Mouse (Mus musculus): Measurements from ENCODE around the gene Ugt1a7c. TPM values are rescaled to one million over a fixed set of nuclear protein-coding genes. Genes with fewer than 3 reads are reported as not detected.
A peak's percentile ranks its signal among the peaks of the same experiment; 100 is the strongest.
"Not testable (repeated sequence)": the region's sequence is repeated elsewhere in the genome, so short reads cannot be mapped to it uniquely, and the experiment has no call there.

The Ugt1a7c gene
- polyA plus RNA-seq, 1 experiment, result 1.1 TPM

DNA sequence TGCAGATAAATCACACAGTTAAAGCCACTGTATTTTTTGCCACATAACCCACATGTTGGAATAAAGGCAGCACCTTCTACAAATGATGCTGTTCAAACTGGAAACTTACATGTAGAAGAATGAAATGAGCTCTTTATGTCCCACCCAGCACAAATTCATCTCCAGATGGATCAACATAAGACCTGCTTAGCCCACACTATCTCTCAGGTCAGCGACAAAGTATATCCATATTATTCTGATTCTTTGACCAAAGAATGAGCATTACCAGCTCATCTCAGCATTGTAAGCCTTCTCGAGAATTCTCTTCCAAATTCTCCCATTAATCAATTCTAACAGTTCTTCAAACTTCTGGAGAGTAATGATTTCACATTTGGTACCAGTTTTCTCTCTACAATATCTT lies 127.4 kb downstream of the Ugt1a7c start:
- Histone ChIP-seq H3K4me1 (replicated peaks; ENCODE audit: control insufficient read depth, insufficient read depth, low read length) (no peaks in the 10 kb centered on the region), H3K27ac (ENCODE audit: control insufficient read depth, insufficient read depth, low read length) (no peak overlapping the region), H3K4me3 (ENCODE audit: control insufficient read depth, insufficient read depth, low read length) (no peak overlapping the region), H3K27me3 (ENCODE audit: control insufficient read depth, insufficient read depth, low read length) (no peaks in the 10 kb centered on the region), H3K36me3 (ENCODE audit: control insufficient read depth, insufficient read depth, low read length) (no peaks in the 10 kb centered on the region)
- TF ChIP-seq CTCF (IDR thresholded peaks at IDR 0.05; ENCODE audit: borderline replicate concordance, control insufficient read depth, extremely low read depth, insufficient read depth, low read length, poor library complexity) (no peak), POLR2A (IDR thresholded peaks at IDR 0.05; ENCODE audit: control insufficient read depth, extremely low read depth, insufficient read depth, low read length, poor library complexity) (no peak)
- DNase-seq, result no peak
- WGBS, result 57% methylated on average over 2 of the region's 2 CpGs

DNA sequence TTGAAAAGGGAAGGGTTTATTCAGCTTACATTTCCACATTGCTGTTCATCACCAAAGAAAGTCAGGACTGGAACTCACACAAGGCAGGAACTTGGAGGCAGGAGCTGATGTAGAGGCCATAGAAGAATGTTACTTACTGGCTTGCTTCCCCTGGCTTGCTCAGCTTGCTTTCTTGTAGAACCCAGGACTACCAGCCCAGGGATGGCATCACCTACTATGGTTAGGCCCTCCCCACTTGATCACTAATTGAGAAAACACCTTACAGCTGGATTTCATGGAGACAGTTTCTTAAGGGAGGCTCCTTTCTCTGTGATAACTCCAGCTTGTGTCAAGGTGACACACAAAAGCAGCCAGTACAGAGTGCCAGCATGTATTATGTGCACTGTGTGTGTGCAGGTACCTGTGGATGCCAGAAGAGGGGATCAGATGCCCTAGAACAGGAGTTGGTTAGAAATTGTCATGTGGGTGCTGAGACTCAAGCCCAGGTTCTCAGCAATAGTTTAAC lies 128.2 kb downstream of the Ugt1a7c start:
- H3K27ac ChIP-seq (ENCODE audit: control insufficient read depth, insufficient read depth, low read length); H3K27me3 ChIP-seq (ENCODE audit: control insufficient read depth, insufficient read depth, low read length); H3K4me1 ChIP-seq (replicated peaks; ENCODE audit: control insufficient read depth, insufficient read depth, low read length); DNase-seq; H3K36me3 ChIP-seq (ENCODE audit: control insufficient read depth, insufficient read depth, low read length); H3K4me3 ChIP-seq (ENCODE audit: control insufficient read depth, insufficient read depth, low read length): not testable (repeated sequence)

DNA sequence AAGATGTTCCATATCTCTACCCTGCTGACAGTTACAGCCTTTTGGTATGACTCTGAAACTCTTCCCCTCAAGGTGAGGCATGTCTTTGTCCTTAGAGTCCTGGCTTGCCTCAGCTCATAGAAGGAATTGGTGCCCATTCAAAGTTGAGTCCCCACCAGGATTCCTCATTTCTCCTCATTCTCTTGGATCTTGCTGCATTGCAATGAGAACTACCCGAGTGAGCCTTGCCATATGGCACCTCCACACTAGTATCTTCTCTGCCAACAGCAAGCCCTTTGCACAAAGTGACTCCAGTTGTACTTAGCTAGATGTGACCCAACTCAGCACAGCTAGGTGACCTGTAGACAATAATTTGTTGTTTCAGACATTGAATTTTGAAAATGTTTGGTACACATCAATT lies 128.7 kb downstream of the Ugt1a7c start:
- Histone ChIP-seq H3K4me3 (ENCODE audit: control insufficient read depth, insufficient read depth, low read length) (no peak overlapping the region), H3K4me1 (replicated peaks; ENCODE audit: control insufficient read depth, insufficient read depth, low read length) (no peaks in the 10 kb centered on the region), H3K27me3 (ENCODE audit: control insufficient read depth, insufficient read depth, low read length) (no peaks in the 10 kb centered on the region), H3K36me3 (ENCODE audit: control insufficient read depth, insufficient read depth, low read length) (no peaks in the 10 kb centered on the region), H3K27ac (ENCODE audit: control insufficient read depth, insufficient read depth, low read length) (no peak overlapping the region)
- DNase-seq, result peak; percentile 6
- 55% methylated on average over 1 of the region's 1 CpGs for WGBS
- TF ChIP-seq CTCF (IDR thresholded peaks at IDR 0.05; ENCODE audit: borderline replicate concordance, control insufficient read depth, extremely low read depth, insufficient read depth, low read length, poor library complexity), result no peak
- TF ChIP-seq POLR2A (IDR thresholded peaks at IDR 0.05; ENCODE audit: control insufficient read depth, extremely low read depth, insufficient read depth, low read length, poor library complexity), result no peak

DNA sequence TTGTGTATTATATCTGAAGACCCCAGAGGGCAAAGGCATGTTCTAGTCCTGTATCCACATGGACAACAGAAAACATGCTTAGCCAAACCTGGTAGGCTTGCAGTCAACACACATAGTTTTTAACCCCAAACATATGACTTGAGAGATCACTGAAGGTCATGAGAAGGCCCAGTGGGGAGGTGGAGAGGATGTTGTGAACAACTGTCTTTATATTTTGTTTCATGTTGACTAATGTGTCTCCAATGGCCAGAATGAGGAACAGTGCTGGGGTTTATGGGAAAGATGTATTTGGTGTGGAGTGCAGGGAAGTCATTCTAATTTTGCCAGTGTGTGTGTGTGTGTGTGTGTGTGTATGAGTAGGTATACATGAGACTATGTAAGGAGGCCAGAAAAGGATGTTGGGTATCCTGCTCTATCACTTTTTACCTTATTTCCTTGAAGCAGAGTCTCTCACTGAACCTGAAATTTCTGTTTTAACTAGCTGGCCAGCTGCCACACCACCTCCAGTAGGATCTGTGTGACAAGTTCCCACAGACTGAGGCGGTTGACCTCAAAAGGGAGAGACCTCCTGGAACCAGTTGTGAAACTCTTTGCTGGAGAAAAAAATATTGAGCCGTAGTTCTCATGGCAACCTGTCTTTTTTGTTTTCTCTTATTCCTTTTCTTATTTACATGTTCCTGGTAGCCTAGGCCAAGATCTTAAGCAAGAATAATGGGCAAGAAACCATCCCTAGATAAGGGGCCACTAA lies 129.3 kb downstream of the Ugt1a7c start:
- H3K36me3 ChIP-seq (ENCODE audit: control insufficient read depth, insufficient read depth, low read length), result no peaks in the 10 kb centered on the region
- WGBS, result 73% methylated on average over 2 of the region's 2 CpGs
- H3K4me3 ChIP-seq (ENCODE audit: control insufficient read depth, insufficient read depth, low read length), result no peak overlapping the region
- TF ChIP-seq POLR2A (IDR thresholded peaks at IDR 0.05; ENCODE audit: control insufficient read depth, extremely low read depth, insufficient read depth, low read length, poor library complexity), result no peak
- TF ChIP-seq CTCF (IDR thresholded peaks at IDR 0.05; ENCODE audit: borderline replicate concordance, control insufficient read depth, extremely low read depth, insufficient read depth, low read length, poor library complexity), result no peak
- no peak overlapping the region for H3K27ac ChIP-seq (ENCODE audit: control insufficient read depth, insufficient read depth, low read length)
- DNase-seq, result peak; percentile 3
- no peaks in the 10 kb centered on the region for H3K4me1 ChIP-seq (replicated peaks; ENCODE audit: control insufficient read depth, insufficient read depth, low read length)
- H3K27me3 ChIP-seq (ENCODE audit: control insufficient read depth, insufficient read depth, low read length), result no peaks in the 10 kb centered on the region

DNA sequence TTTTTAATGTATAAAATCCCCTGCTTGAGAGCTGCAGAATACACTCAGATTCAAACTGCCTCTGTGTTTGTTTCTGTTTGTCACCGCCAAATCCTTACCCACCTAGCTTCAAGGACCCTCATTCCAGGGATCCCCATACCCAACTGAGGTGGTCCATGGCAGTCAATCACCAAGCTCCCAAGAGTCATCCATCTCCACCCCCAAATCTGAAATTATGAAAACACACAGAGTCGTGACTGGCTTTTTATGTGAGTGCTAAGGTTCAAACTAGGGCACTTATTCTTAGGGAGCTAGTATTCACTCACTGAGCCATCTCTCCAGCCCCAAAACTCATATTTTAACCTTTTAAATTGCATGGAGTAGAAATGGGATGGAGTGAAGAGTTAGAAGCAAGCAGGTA lies 130.4 kb downstream of the Ugt1a7c start:
- DNase-seq; H3K27me3 ChIP-seq (ENCODE audit: control insufficient read depth, insufficient read depth, low read length); H3K36me3 ChIP-seq (ENCODE audit: control insufficient read depth, insufficient read depth, low read length); H3K4me1 ChIP-seq (replicated peaks; ENCODE audit: control insufficient read depth, insufficient read depth, low read length); H3K27ac ChIP-seq (ENCODE audit: control insufficient read depth, insufficient read depth, low read length); H3K4me3 ChIP-seq (ENCODE audit: control insufficient read depth, insufficient read depth, low read length): not testable (repeated sequence)
- 48% methylated on average over 2 of the region's 2 CpGs for WGBS

DNA sequence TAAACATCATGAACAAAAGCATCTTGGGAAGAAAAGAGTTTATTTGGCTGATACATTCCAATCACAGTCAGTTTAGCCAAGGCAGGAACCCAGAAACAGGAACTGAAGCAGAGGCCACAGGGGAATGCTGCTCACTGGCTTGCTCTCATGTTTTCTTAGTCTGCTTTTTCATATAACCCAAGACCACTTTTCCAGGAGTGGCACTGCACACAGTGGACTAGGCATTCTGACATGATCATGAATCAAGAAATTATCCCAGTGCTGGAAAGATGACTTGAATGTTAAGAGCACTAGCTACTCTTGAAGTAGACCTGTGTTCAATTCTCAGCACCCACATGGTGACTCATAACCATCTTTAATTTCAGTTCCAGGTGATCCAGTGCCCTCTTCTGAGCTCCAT lies 130.9 kb downstream of the Ugt1a7c start:
- no peak overlapping the region for H3K4me3 ChIP-seq (ENCODE audit: control insufficient read depth, insufficient read depth, low read length)
- H3K27ac ChIP-seq (ENCODE audit: control insufficient read depth, insufficient read depth, low read length), result no peak overlapping the region
- no peaks in the 10 kb centered on the region for H3K36me3 ChIP-seq (ENCODE audit: control insufficient read depth, insufficient read depth, low read length)
- DNase-seq, result peak; percentile 1
- TF ChIP-seq POLR2A (IDR thresholded peaks at IDR 0.05; ENCODE audit: control insufficient read depth, extremely low read depth, insufficient read depth, low read length, poor library complexity) (no peak), CTCF (IDR thresholded peaks at IDR 0.05; ENCODE audit: borderline replicate concordance, control insufficient read depth, extremely low read depth, insufficient read depth, low read length, poor library complexity) (no peak)
- H3K27me3 ChIP-seq (ENCODE audit: control insufficient read depth, insufficient read depth, low read length), result no peaks in the 10 kb centered on the region
- no peaks in the 10 kb centered on the region for H3K4me1 ChIP-seq (replicated peaks; ENCODE audit: control insufficient read depth, insufficient read depth, low read length)

DNA sequence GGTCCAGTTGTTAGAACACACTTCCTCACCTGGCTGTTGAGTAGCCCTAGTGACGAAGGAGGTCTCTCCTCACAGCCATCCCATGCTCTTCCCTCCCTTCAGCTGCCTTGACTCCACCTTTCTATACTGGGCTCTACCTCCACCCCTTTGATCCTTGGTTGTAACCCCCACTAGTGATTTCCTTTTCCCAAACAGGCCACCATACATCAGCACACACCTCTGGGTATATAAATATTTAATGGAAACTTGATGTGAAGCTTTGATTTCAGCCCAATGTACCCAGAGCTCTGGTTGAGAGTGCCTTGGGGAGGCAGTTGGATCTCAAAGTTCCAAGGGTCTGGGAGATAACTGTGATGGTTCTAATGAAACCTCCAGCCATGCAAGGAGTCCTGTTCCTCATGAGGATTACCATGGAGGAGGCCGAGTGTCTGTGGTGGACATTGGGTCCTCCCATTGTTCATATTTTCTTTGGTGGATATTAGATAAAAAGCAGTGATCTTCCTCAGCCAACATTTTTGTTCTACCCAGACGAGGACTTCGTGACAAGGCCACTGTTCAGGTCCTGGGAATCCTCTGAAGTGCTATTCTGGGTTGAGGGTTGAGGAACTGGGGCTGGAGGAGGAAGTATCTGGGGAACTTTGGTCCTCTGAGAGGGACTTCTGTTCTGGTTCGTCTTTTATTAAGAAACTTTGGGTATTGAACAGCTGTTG lies 132.0 kb downstream of the Ugt1a7c start, which contains the start of gene Mroh2a:
Mroh2a (plus strand) TSS at position 317 of the 710 bp plus-strand sequence.
- no peaks in the 10 kb centered on the region for H3K36me3 ChIP-seq (ENCODE audit: control insufficient read depth, insufficient read depth, low read length)
- no peak within 1 kb of the TSS for H3K4me3 ChIP-seq (ENCODE audit: control insufficient read depth, insufficient read depth, low read length)
- WGBS, result 50% methylated on average over 5 of the region's 5 CpGs
- H3K27me3 ChIP-seq (ENCODE audit: control insufficient read depth, insufficient read depth, low read length), result no peaks in the 10 kb centered on the region
- TF ChIP-seq CTCF (IDR thresholded peaks at IDR 0.05; ENCODE audit: borderline replicate concordance, control insufficient read depth, extremely low read depth, insufficient read depth, low read length, poor library complexity) (no peak), POLR2A (IDR thresholded peaks at IDR 0.05; ENCODE audit: control insufficient read depth, extremely low read depth, insufficient read depth, low read length, poor library complexity) (no peak)
- DNase-seq, result peak; percentile 9
- H3K4me1 ChIP-seq (replicated peaks; ENCODE audit: control insufficient read depth, insufficient read depth, low read length), result no peaks in the 10 kb centered on the region
- no peak within 1 kb of the TSS for H3K27ac ChIP-seq (ENCODE audit: control insufficient read depth, insufficient read depth, low read length)

Data from thymus, adult 2 months (tissue).